Mouse (Mus musculus) heart, adult 9 months (tissue): ENCODE data around the gene Il7r.
A peak's percentile ranks its signal among the peaks of the same experiment; 100 is the strongest.
"Not testable (repeated sequence)": the region's sequence is repeated elsewhere in the genome, so short reads cannot be mapped to it uniquely, and the experiment has no call there.

ENCODE experiments used
- DNase-seq, 2 experiments: peaks; one replicate each; pipeline ENCODE4 v3.0.0; 2022; ENCODE audit warnings: low spot score in 2 of 2

Gene Il7r

GRCm38 (mm10) chr15:9530076-9530475 lies at the start of gene Il7r:
Gene Il7r (minus strand): TSS chr15:9530176.
- no peak for DNase-seq

DNA sequence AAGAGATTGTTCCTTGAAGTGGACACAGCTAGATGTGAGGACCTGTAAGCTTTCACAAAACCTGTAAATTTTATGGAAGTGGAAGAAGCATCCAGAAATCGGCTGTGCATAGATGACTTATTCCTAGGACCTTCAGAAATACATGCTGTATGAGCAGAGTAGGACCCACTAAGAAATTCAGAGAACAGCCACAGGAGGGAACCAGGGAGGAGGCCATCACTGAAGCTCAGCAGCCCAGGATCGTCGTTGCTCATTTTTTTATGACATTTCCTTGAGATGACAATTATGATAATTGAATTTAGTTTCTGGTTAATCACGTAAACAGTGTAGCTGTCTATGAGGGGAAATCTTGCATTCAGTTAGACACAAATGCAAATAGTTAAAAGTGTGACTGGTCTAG lies 47.3 kb upstream of the Il7r start:
- no peak for DNase-seq

DNA sequence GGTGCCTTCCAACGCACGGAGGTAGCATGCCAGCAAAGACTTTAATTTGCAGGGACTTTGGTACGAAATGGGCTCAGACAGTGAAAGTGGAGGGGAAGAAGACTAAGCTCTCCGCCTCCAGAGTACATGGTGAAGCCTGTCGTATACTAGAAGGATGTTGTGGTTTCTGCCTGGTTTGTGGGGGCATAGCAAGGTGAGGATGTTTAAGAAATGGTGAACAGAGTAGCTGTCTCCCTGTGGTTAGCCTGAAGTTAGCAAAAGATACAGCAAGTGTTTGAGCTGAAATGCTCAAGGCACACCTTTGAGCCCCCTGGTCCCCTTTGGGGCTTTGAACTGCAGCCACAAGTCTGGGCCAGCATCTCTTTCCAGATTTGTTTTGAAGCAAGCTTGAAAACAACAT lies 44.8 kb upstream of the Il7r start:
- DNase-seq = no peak

- no peak for DNase-seq
Observed at GRCm38 (mm10) chr15:9573361-9573760, 43.4 kb upstream of the Il7r start.

GRCm38 (mm10) chr15:9572664-9573063 lies 42.7 kb upstream of the Il7r start:
- DNase-seq = no peak

GRCm38 (mm10) chr15:9571896-9572295 lies 41.9 kb upstream of the Il7r start:
- no peak for DNase-seq

GRCm38 (mm10) chr15:9567316-9567715 lies 37.3 kb upstream of the Il7r start:
- no peak for DNase-seq

DNA sequence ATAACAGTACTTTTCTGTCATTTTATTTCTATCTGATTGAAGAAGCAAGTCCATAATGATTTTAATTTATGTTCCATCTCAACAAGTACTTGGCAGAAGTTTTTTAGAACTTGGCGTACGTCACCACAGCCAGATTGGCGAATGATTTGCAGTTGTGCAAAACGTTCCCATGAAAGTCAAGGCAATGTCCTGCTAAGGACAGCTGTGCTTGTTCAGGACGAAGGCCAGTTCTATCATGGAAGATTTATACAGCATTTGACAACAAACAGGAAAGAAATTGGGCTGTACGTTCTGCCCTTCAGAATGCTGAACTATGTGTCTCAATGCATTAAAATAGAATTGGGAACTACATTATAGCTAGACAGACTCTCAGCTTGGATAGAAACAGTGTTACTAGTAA lies 35.4 kb upstream of the Il7r start:
- DNase-seq = no peak

- no peak for DNase-seq
Observed at GRCm38 (mm10) chr15:9564156-9564555, 34.2 kb upstream of the Il7r start.

DNA sequence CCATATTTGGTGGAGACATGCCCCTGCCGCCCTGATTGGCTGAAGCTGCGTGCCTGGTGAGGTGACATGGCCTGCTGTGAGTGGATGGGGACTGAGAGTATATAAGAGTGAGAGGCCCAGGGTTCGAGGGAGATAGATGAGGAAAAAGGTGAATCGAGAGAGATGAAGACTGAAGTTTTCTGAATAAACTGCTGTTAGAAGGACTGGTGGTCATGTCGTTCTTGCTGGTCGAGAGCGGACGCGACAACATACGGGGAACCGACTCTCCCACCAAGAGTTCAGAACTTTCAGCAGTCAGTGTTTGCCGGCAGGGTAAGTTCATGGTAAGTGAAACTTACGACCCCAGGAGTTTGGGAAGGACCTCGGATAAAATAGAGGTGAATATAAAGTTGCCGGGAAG lies 27.3 kb upstream of the Il7r start:
- not testable (repeated sequence) for DNase-seq

DNA sequence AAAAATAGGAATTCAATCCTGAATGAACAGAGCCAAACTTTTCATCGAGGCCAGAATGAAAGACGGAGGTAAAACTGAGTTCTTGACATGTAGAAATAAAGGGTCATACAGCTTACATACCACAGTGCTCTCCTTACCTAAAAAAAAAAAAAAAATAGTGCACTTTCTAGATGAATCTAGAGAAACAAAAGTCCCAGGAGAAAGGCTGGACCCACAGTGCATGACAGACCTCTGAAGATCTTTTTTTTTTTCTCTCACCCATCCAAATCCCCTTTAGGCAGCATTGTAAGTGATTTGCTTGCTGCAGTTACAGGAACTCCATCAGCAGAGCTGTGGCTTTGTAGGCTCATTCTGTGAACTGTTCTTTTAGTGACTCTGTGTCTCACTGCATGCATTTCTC lies 19.0 kb upstream of the Il7r start:
- DNase-seq = no peak

GRCm38 (mm10) chr15:9535200-9535599 lies 5.2 kb upstream of the Il7r start:
- DNase-seq = no peak

GRCm38 (mm10) chr15:9533356-9533902 lies 3.5 kb upstream of the Il7r start:
- no peak for DNase-seq

- no peak for DNase-seq
Observed at GRCm38 (mm10) chr15:9529646-9530045, 330 bp downstream of the Il7r start.

- DNase-seq = no peak
Observed at GRCm38 (mm10) chr15:9528186-9528935, 1.6 kb downstream of the Il7r start.

GRCm38 (mm10) chr15:9526412-9526811 lies 3.6 kb downstream of the Il7r start:
- DNase-seq = no peak

DNA sequence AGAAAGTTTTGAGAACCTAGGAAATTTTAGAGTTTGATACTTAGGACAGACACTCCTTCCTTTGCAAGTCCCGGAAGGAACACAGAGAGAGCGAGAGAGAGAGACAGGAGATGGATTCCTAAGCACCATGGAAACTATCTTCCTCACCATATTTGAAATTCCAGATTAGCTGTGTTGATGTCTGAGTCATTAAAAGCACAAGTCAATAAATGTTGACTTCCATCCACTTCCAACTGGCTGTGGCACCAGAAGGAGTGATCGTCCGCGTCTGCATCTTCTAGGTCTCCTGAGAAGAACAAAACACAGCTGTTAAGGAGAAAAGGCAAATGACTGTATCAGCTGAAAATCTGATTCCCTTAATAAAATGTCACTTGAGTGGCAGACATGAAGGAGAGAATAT lies 5.1 kb downstream of the Il7r start:
- peak in 1 of 2 experiments; percentile 6 for DNase-seq

GRCm38 (mm10) chr15:9523956-9524355 lies 6.0 kb downstream of the Il7r start:
- DNase-seq = no peak

GRCm38 (mm10) chr15:9523059-9523458 lies 6.9 kb downstream of the Il7r start:
- no peak for DNase-seq

DNA sequence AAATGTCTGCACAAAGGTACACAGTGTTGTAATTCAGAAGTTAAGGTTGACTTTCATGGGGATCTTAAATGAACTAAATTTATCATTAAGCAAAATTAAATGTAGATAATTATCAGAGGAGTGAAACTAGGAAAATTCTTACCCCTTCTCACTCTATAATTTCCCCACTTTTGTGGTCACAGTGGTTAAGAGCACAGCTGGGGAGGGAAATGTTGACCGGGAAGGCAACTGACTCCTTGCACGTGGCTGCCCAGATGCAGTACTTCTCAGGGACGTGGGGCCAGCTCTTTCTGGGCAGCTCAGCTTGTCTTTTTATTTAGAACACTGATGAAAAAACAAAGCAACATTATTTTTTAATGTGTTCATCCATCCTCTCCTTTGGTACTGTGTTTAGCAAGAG lies 37.9 kb downstream of the Il7r start:
- DNase-seq = no peak

GRCm38 (mm10) chr15:9489417-9490118 lies 40.4 kb downstream of the Il7r start:
- no peak for DNase-seq

- no peak for DNase-seq
Observed at GRCm38 (mm10) chr15:9473188-9473587, 56.8 kb downstream of the Il7r start.

- no peak for DNase-seq
Observed at GRCm38 (mm10) chr15:9472618-9473017, 57.4 kb downstream of the Il7r start.
